Mouse (Mus musculus) brain, embryonic 14.5 days (tissue): Measurements from ENCODE around the gene Fkbpl.

Source experiments
- CTCF ChIP-seq: fragments of 200-500 bp; IDR thresholded peaks from 2 replicates; pipeline ENCODE4 v1.5.1; 2012; ENCODE audit warnings: inconsistent platforms, mild to moderate bottlenecking, moderate library complexity, borderline replicate concordance; ENCODE audit not compliant: insufficient read depth, insufficient read length; ENCODE audit errors: extremely low read depth
- POLR2A ChIP-seq: fragments of 200-500 bp; IDR thresholded peaks from 2 replicates; pipeline ENCODE4 v1.6.1; 2012; ENCODE audit warnings: mild to moderate bottlenecking, inconsistent platforms, borderline replicate concordance; ENCODE audit not compliant: poor library complexity, insufficient read depth, insufficient read length, severe bottlenecking; ENCODE audit errors: extremely low read depth

DNA sequence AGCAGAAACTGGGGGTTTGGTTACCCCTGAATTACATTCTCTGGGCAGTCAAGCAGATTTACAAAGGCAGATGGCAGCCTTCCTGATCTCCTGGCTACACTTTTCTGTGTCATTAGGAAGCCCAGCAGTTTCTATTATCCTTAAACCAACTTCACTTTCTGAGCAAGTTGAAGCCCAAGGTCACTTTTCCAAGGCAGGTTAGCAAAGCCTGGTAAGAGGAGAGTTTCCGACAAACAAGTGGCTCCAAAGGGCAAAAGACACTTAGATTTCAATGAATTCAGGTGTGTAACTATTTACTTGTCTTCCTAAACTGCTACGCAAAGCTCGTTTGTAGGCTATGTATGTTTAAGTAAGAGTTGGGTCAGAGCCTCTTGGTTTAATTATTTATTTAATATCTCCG, 1.2 kb upstream of the Fkbpl start:
- TF ChIP-seq CTCF (no peak), POLR2A (no peak)
